In the genomic region with DNA sequence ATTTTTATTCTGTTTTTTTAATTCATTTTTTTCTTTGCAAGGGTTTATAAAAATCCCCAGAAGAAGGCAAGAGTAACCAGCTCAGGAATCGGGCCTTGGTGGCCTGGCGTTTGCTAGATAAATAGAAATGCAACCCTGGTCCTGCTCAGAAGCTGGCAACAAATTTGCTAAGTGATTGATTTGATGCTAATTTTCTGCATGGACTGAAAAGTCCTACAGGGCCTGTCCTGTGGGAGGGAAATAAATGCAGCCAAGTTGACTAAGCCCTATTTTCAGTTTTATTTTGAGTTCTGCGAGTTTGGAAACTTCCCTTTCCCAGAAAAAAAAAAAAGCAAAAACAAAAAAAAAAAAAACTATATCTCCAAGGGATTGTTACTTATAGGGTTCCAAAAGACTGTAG, we compare ENCODE assay signal across 20 mouse cellular contexts.
A peak's percentile ranks its signal among the peaks of the same experiment; 100 is the strongest.
DNase-seq lines count a peak whose midpoint lies in the region; TF ChIP-seq lines count a peak whose summit lies in the region.
"Had no signal": no experiment of that assay in that cellular context is flagged by ENCODE, and none has a peak within 500 bp of the region (broad histone marks: within the 10 kb centered on the region; RNA-seq: fewer than 3 reads in every experiment).

No protein-coding gene starts in this region.

- no peak for TF ChIP-seq POLR2A in heart, adult 2 months (IDR thresholded peaks at IDR 0.05; ENCODE audit: insufficient read depth, low read depth, low read length)

- TF ChIP-seq EP300 in heart, adult 2 months (IDR thresholded peaks at IDR 0.05; ENCODE audit: insufficient read depth, low read depth, low read length): no peak

- peaks cover 2% of the 10 kb centered on the region for H3K4me1 ChIP-seq in heart, adult 2 months (ENCODE audit: control insufficient read depth, insufficient read depth, low read length)
- H3K4me1 ChIP-seq: embryonic facial prominence, embryonic 10.5 days; embryonic facial prominence, embryonic 13.5 days; forebrain, embryonic 12.5 days; forebrain, embryonic 15.5 days; hindbrain, embryonic 12.5 days; hindbrain, embryonic 15.5 days had no signal

- peak in 1 of 2 experiments; percentile 25 for DNase-seq in layer of hippocampus, adult 2 months (ENCODE audit: low spot score in 2 of 2)
- DNase-seq in layer of hippocampus, postnatal 25 days (ENCODE audit: extremely low spot score in 1 of 2, low spot score in 1 of 2): no peak
- peak; percentile 25 for DNase-seq in right cerebral cortex, adult 18-20 months
- no peak for DNase-seq in right cerebral cortex, postnatal 14 days
- DNase-seq in brain, adult 2 months (ENCODE audit: low read depth, low spot score): peak; percentile 61
- DNase-seq in heart, adult 2 months: no peak
- DNase-seq: adrenal gland, adult 2 months; adrenal gland, postnatal 14 days; cerebellum, adult 11-12 months; cerebellum, adult 8-10 months; cerebellum, postnatal 36 days; embryo, embryonic 11 days; gastrocnemius, postnatal 36 days had no signal

- no peaks in the 10 kb centered on the region for H3K27me3 ChIP-seq in heart, adult 2 months (ENCODE audit: control insufficient read depth, insufficient read depth, low read length)
- H3K27me3 ChIP-seq: embryonic facial prominence, embryonic 13.5 days; forebrain, embryonic 12.5 days; forebrain, embryonic 15.5 days; hindbrain, embryonic 12.5 days; hindbrain, embryonic 15.5 days had no signal

- H3K79me2 ChIP-seq in heart, adult 2 months (replicated peaks; ENCODE audit: control insufficient read depth, insufficient read depth, low read length): no peaks in the 10 kb centered on the region

- intact Hi-C loops in heart, adult 2 months (cut with DNase I): no loop called here

- H3K27ac ChIP-seq in layer of hippocampus, adult 2 months: peak overlapping the region; percentile 67
- H3K27ac ChIP-seq in heart, adult 2 months: no peak overlapping the region
- H3K27ac ChIP-seq: embryonic facial prominence, embryonic 10.5 days; embryonic facial prominence, embryonic 13.5 days; forebrain, embryonic 12.5 days; forebrain, embryonic 15.5 days; hindbrain, embryonic 12.5 days; hindbrain, embryonic 15.5 days had no signal

- no peaks in the 10 kb centered on the region; the same call in 1 of the 2 replicates for H3K36me3 ChIP-seq in heart, adult 2 months (ENCODE audit: control insufficient read depth, insufficient read depth, low read length)
- H3K36me3 ChIP-seq: embryonic facial prominence, embryonic 10.5 days; embryonic facial prominence, embryonic 13.5 days; forebrain, embryonic 12.5 days; forebrain, embryonic 15.5 days; hindbrain, embryonic 12.5 days; hindbrain, embryonic 15.5 days had no signal

- WGBS in heart, adult 2 months: 63% methylated on average over 3 of the region's 3 CpGs

- no peak for TF ChIP-seq CTCF in layer of hippocampus, adult 2 months (conservative IDR thresholded peaks at IDR 0.05)
- no peak for TF ChIP-seq CTCF in heart, adult 2 months (IDR thresholded peaks at IDR 0.05)

- H3K9ac ChIP-seq in heart, adult 2 months (ENCODE audit: low read depth, low read length): no peak overlapping the region
- H3K9ac ChIP-seq: embryonic facial prominence, embryonic 13.5 days; forebrain, embryonic 12.5 days; forebrain, embryonic 15.5 days; hindbrain, embryonic 12.5 days; hindbrain, embryonic 15.5 days had no signal

- no peak overlapping the region for H3K4me3 ChIP-seq in layer of hippocampus, adult 2 months
- no peak overlapping the region for H3K4me3 ChIP-seq in heart, adult 2 months
- H3K4me3 ChIP-seq: embryonic facial prominence, embryonic 10.5 days; embryonic facial prominence, embryonic 13.5 days; erythroblast, embryonic 14.5 days; forebrain, embryonic 12.5 days; forebrain, embryonic 15.5 days; hindbrain, embryonic 12.5 days; hindbrain, embryonic 15.5 days had no signal

Comparison
In these comparisons a context has a peak if more than half of its experiments do, and no peak if none do; other contexts are left out.
1. DNase-seq: peak in right cerebral cortex, adult 18-20 months (single experiment) and brain, adult 2 months (single experiment); none in layer of hippocampus, postnatal 25 days (0 of 2), right cerebral cortex, postnatal 14 days (single experiment) and heart, adult 2 months (0 of 2).